In genomic region chr5:41373409-41373808, GRCm38 (mm10) we compare ENCODE assay signal across 23 mouse cellular contexts.
A peak's percentile ranks its signal among the peaks of the same experiment; 100 is the strongest.
DNase-seq lines count a peak whose midpoint lies in the region; ATAC-seq and TF ChIP-seq lines count a peak whose summit lies in the region.
"Had no signal": no experiment of that assay in that cellular context is flagged by ENCODE, and none has a peak within 500 bp of the region (broad histone marks: within the 10 kb centered on the region; RNA-seq: fewer than 3 reads in every experiment).

No protein-coding gene starts in this region.

- H3K9me3 ChIP-seq in kidney, embryonic 14.5 days (ENCODE audit: control insufficient read depth, low read length) = no peaks in the 10 kb centered on the region
- H3K9me3 ChIP-seq in lung, embryonic 14.5 days (ENCODE audit: low read depth, low read length) = no peaks in the 10 kb centered on the region
- no peaks in the 10 kb centered on the region for H3K9me3 ChIP-seq in lung, postnatal 0 days (ENCODE audit: low read length)
- H3K9me3 ChIP-seq: embryonic facial prominence, embryonic 15.5 days; heart, embryonic 15.5 days; hindbrain, embryonic 13.5 days; midbrain, embryonic 12.5 days; neural tube, embryonic 15.5 days had no signal

- 62% methylated on average over 3 of the region's 3 CpGs for WGBS in kidney, embryonic 14.5 days
- WGBS in lung, embryonic 14.5 days = 55% methylated on average over 3 of the region's 3 CpGs
- WGBS in lung, postnatal 0 days = 48% methylated on average over 3 of the region's 3 CpGs

- no peak for TF ChIP-seq CTCF in lung, embryonic 14.5 days (IDR thresholded peaks at IDR 0.05; ENCODE audit: low read depth)
- TF ChIP-seq CTCF in lung, postnatal 0 days (IDR thresholded peaks at IDR 0.05) = no peak

- H3K4me1 ChIP-seq in kidney, embryonic 14.5 days (ENCODE audit: control insufficient read depth, insufficient read depth, low read length) = 0 out of 2 replicates have a peak, but pooled peaks cover 2% of the 10 kb centered on the region
- H3K4me1 ChIP-seq in lung, embryonic 14.5 days (ENCODE audit: insufficient read depth) = no peaks in the 10 kb centered on the region
- H3K4me1 ChIP-seq in lung, postnatal 0 days (ENCODE audit: insufficient read depth, low read depth, low read length) = no peaks in the 10 kb centered on the region
- H3K4me1 ChIP-seq: embryonic facial prominence, embryonic 15.5 days; heart, embryonic 15.5 days; hindbrain, embryonic 13.5 days; neural tube, embryonic 15.5 days had no signal

- no peak overlapping the region for H3K27ac ChIP-seq in kidney, embryonic 14.5 days (ENCODE audit: low read depth, low read length)
- H3K27ac ChIP-seq in lung, embryonic 14.5 days (ENCODE audit: low read depth) = no peak overlapping the region
- no peak overlapping the region for H3K27ac ChIP-seq in lung, postnatal 0 days (ENCODE audit: low read length)
- H3K27ac ChIP-seq: embryonic facial prominence, embryonic 15.5 days; gastrocnemius, adult 2 months; heart, embryonic 15.5 days; hindbrain, embryonic 13.5 days; liver, embryonic 14.5 days; midbrain, embryonic 12.5 days; neural tube, embryonic 15.5 days had no signal

- DNase-seq in cerebellum, adult 11-12 months = peak; percentile 18
- no peak for DNase-seq in cerebellum, postnatal 4 days (ENCODE audit: low spot score in 2 of 2)
- DNase-seq in kidney, adult 8-10 months = peak; percentile 1 to 3
- DNase-seq in lung, embryonic 14.5 days = peak; percentile 33
- no peak for DNase-seq in lung, postnatal 0 days (ENCODE audit: low spot score)
- no peak for DNase-seq in heart, adult 8-10 months (ENCODE audit: low spot score)
- DNase-seq: adrenal gland, adult 8-10 months; embryo, embryonic 11 days; gastrocnemius, adult 2 months; heart, postnatal 36 days; kidney, adult 9 months; right cerebral cortex, adult 18-20 months; thymus, adult 18-20 months; thymus, postnatal 36 days had no signal

- no peak overlapping the region for H3K4me2 ChIP-seq in kidney, embryonic 14.5 days (replicated peaks; ENCODE audit: low read depth, low read length)
- H3K4me2 ChIP-seq in lung, embryonic 14.5 days = no peak overlapping the region
- H3K4me2 ChIP-seq in lung, postnatal 0 days (replicated peaks; ENCODE audit: low read depth, low read length) = no peak overlapping the region
- H3K4me2 ChIP-seq: embryonic facial prominence, embryonic 15.5 days; heart, embryonic 15.5 days; hindbrain, embryonic 13.5 days; midbrain, embryonic 12.5 days; neural tube, embryonic 15.5 days had no signal

- H3K9ac ChIP-seq in kidney, embryonic 14.5 days (ENCODE audit: low read depth, low read length) = no peak overlapping the region
- H3K9ac ChIP-seq in lung, embryonic 14.5 days = no peak overlapping the region
- no peak overlapping the region for H3K9ac ChIP-seq in lung, postnatal 0 days (replicated peaks; ENCODE audit: low read depth)
- H3K9ac ChIP-seq: embryonic facial prominence, embryonic 15.5 days; heart, embryonic 15.5 days; hindbrain, embryonic 13.5 days; liver, embryonic 14.5 days; midbrain, embryonic 12.5 days; neural tube, embryonic 15.5 days had no signal

- ATAC-seq in kidney, embryonic 14.5 days (ENCODE audit: low FRiP score, low TSS enrichment) = no peak
- ATAC-seq in lung, embryonic 14.5 days (ENCODE audit: insufficient read depth) = no peak
- no peak for ATAC-seq in lung, postnatal 0 days
- ATAC-seq: activated CD4-positive, CD25-positive, alpha-beta regulatory T cell, adult 4 months; forebrain, embryonic 14.5 days had no signal

- H3K36me3 ChIP-seq in kidney, embryonic 14.5 days (ENCODE audit: control insufficient read depth, insufficient read depth, low read length) = no peaks in the 10 kb centered on the region
- H3K36me3 ChIP-seq in lung, embryonic 14.5 days (ENCODE audit: insufficient read depth) = no peaks in the 10 kb centered on the region
- H3K36me3 ChIP-seq in lung, postnatal 0 days (ENCODE audit: insufficient read depth, low read length) = no peaks in the 10 kb centered on the region
- H3K36me3 ChIP-seq: embryonic facial prominence, embryonic 15.5 days; heart, embryonic 15.5 days; hindbrain, embryonic 13.5 days; midbrain, embryonic 12.5 days; neural tube, embryonic 15.5 days had no signal

- no peak for TF ChIP-seq EP300 in lung, postnatal 0 days (IDR thresholded peaks at IDR 0.05)

- H3K4me3 ChIP-seq in kidney, embryonic 14.5 days (ENCODE audit: low read length) = no peak overlapping the region
- H3K4me3 ChIP-seq in lung, embryonic 14.5 days (ENCODE audit: low read depth, low read length) = no peak overlapping the region
- no peak overlapping the region for H3K4me3 ChIP-seq in lung, postnatal 0 days (ENCODE audit: low read depth, low read length)
- H3K4me3 ChIP-seq: embryonic facial prominence, embryonic 15.5 days; gastrocnemius, adult 2 months; heart, embryonic 15.5 days; hindbrain, embryonic 13.5 days; midbrain, embryonic 12.5 days; neural tube, embryonic 15.5 days had no signal

- no peaks in the 10 kb centered on the region for H3K27me3 ChIP-seq in kidney, embryonic 14.5 days (ENCODE audit: control insufficient read depth, insufficient read depth, low read length)
- no peaks in the 10 kb centered on the region for H3K27me3 ChIP-seq in lung, embryonic 14.5 days (ENCODE audit: insufficient read depth, low read length)
- H3K27me3 ChIP-seq in lung, postnatal 0 days (replicated peaks; ENCODE audit: insufficient read depth, low read length) = no peaks in the 10 kb centered on the region
- H3K27me3 ChIP-seq: embryonic facial prominence, embryonic 15.5 days; heart, embryonic 15.5 days; hindbrain, embryonic 13.5 days; midbrain, embryonic 12.5 days; neural tube, embryonic 15.5 days had no signal

Comparison
In these comparisons a context has a peak if more than half of its experiments do, and no peak if none do; other contexts are left out.
1. DNase-seq: peak in cerebellum, adult 11-12 months (single experiment), kidney, adult 8-10 months (2 of 2) and lung, embryonic 14.5 days (single experiment); none in cerebellum, postnatal 4 days (0 of 2), lung, postnatal 0 days (single experiment) and heart, adult 8-10 months (single experiment).